Mouse (Mus musculus): ENCODE measurements around the gene Pik3r5. TPM values are rescaled to one million over a fixed set of nuclear protein-coding genes. Genes with fewer than 3 reads are reported as not detected.

Pik3r5 gene
- total RNA-seq (2014; rRNA removed) (1.0 and 1.4 TPM in 2 replicates), polyA plus RNA-seq (2015; fragmentation: Nextera tagmentation; extraction: Ambion mirVana) (0.23 and 0.52 TPM in 2 replicates)

- Histone ChIP-seq H3K27me3 (ENCODE audit: insufficient read depth, low read length) (peaks cover 11% of the 10 kb centered on the region), H3K36me3 (ENCODE audit: insufficient read depth, low read length) (no peaks in the 10 kb centered on the region), H3K9me3 (ENCODE audit: low read length) (no peaks in the 10 kb centered on the region), H3K27ac (ENCODE audit: low read depth, low read length) (no peak within 1 kb of the TSS), H3K4me3 (ENCODE audit: low read depth, low read length) (peak within 1 kb of the TSS; percentile 34), H3K4me1 (ENCODE audit: insufficient read depth, low read length) (no peaks in the 10 kb centered on the region), H3K9ac (replicated peaks; ENCODE audit: low read length, poor library complexity, severe bottlenecking) (0 out of 2 replicates have a peak within 1 kb of the TSS, but pooled peaks have one; percentile 15), H3K4me2 (ENCODE audit: low read depth, low read length, poor library complexity, severe bottlenecking) (peak within 1 kb of the TSS; percentile 46)
- ATAC-seq (ENCODE audit: low FRiP score): peak; percentile 73
- DNase-seq (ENCODE audit: low spot score): peak; percentile 74
- 9% methylated on average over 34 of the region's 35 CpGs for WGBS
- TF ChIP-seq CTCF (IDR thresholded peaks at IDR 0.05): peak; percentile 62
Observed at GRCm38 (mm10) chr11:68431699-68432360, at the start of gene Pik3r5. TSS of gene Pik3r5 (plus strand) at chr11:68432121.

DNA sequence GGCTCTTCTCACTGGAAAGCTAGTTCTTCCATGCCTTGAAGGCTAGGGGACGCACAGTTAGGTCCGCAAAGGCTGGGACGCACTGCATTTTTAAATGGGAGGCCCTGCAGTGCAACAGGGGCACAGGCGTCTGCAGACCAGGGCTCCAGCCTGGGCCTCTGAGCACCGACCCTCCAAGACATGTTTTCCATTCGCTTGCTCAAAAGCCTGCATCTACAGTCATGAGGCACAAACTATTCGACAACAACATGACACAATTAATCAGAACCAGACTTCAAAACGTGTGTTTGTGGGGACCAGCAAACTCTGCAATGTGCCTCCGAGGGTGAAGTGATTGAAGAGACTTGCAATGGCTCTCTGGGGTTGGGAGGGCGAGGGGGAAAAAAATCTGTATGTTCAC is 48.4 kb upstream of the Pik3r5 start:
- Histone ChIP-seq H3K4me3 (ENCODE audit: low read depth, low read length) (peak overlapping the region; percentile 9; the same call in 1 of the 2 replicates), H3K27me3 (ENCODE audit: insufficient read depth, low read length) (peaks cover 38% of the 10 kb centered on the region), H3K4me2 (ENCODE audit: low read depth, low read length, poor library complexity, severe bottlenecking) (peak overlapping the region; percentile 94), H3K36me3 (ENCODE audit: insufficient read depth, low read length) (no peaks in the 10 kb centered on the region), H3K9ac (replicated peaks; ENCODE audit: low read length, poor library complexity, severe bottlenecking) (0 out of 2 replicates have a peak overlapping the region, but pooled peaks have one; percentile 19), H3K9me3 (ENCODE audit: low read length) (no peaks in the 10 kb centered on the region), H3K4me1 (ENCODE audit: insufficient read depth, low read length) (peaks cover 8% of the 10 kb centered on the region), H3K27ac (ENCODE audit: low read depth, low read length) (no peak overlapping the region)
- no peak for ATAC-seq (ENCODE audit: low FRiP score)
- WGBS: 19% methylated on average over 10 of the region's 10 CpGs
- no peak for DNase-seq (ENCODE audit: low spot score)
- no peak for TF ChIP-seq CTCF (IDR thresholded peaks at IDR 0.05)

GRCm38 (mm10) chr11:68384131-68384530 is 47.8 kb upstream of the Pik3r5 start:
- Histone ChIP-seq H3K9ac (replicated peaks; ENCODE audit: low read length, poor library complexity, severe bottlenecking) (no peak overlapping the region), H3K9me3 (ENCODE audit: low read length) (no peaks in the 10 kb centered on the region), H3K27me3 (ENCODE audit: insufficient read depth, low read length) (peaks cover 38% of the 10 kb centered on the region), H3K4me2 (ENCODE audit: low read depth, low read length, poor library complexity, severe bottlenecking) (peak overlapping the region; percentile 94), H3K4me1 (ENCODE audit: insufficient read depth, low read length) (peaks cover 8% of the 10 kb centered on the region), H3K27ac (ENCODE audit: low read depth, low read length) (no peak overlapping the region), H3K4me3 (ENCODE audit: low read depth, low read length) (peak overlapping the region; percentile 57), H3K36me3 (ENCODE audit: insufficient read depth, low read length) (no peaks in the 10 kb centered on the region)
- ATAC-seq (ENCODE audit: low FRiP score) (no peak), DNase-seq (ENCODE audit: low spot score) (no peak)
- WGBS: 6% methylated on average over 12 of the region's 12 CpGs
- no peak for TF ChIP-seq CTCF (IDR thresholded peaks at IDR 0.05)

- no peak overlapping the region for H3K27ac ChIP-seq (ENCODE audit: low read depth, low read length)
- H3K9ac ChIP-seq (replicated peaks; ENCODE audit: low read length, poor library complexity, severe bottlenecking): peak overlapping the region; percentile 46
- WGBS: 0% methylated on average over 27 of the region's 27 CpGs
- no peaks in the 10 kb centered on the region for H3K36me3 ChIP-seq (ENCODE audit: insufficient read depth, low read length)
- peak overlapping the region; percentile 94 for H3K4me2 ChIP-seq (ENCODE audit: low read depth, low read length, poor library complexity, severe bottlenecking)
- ATAC-seq (ENCODE audit: low FRiP score) (peak; percentile 24; the same call in 1 of the 2 replicates), DNase-seq (ENCODE audit: low spot score) (no peak)
- no peaks in the 10 kb centered on the region for H3K9me3 ChIP-seq (ENCODE audit: low read length)
- peak overlapping the region; percentile 57 for H3K4me3 ChIP-seq (ENCODE audit: low read depth, low read length)
- peaks cover 4% of the 10 kb centered on the region for H3K4me1 ChIP-seq (ENCODE audit: insufficient read depth, low read length)
- no peak for TF ChIP-seq CTCF (IDR thresholded peaks at IDR 0.05)
- peaks cover 38% of the 10 kb centered on the region for H3K27me3 ChIP-seq (ENCODE audit: insufficient read depth, low read length)
Observed at GRCm38 (mm10) chr11:68384592-68385020, 47.3 kb upstream of the Pik3r5 start.

- no peaks in the 10 kb centered on the region for H3K36me3 ChIP-seq (ENCODE audit: insufficient read depth, low read length)
- no peak overlapping the region for H3K27ac ChIP-seq (ENCODE audit: low read depth, low read length)
- peaks cover 4% of the 10 kb centered on the region for H3K4me1 ChIP-seq (ENCODE audit: insufficient read depth, low read length)
- peak; percentile 35 for ATAC-seq (ENCODE audit: low FRiP score)
- H3K4me2 ChIP-seq (ENCODE audit: low read depth, low read length, poor library complexity, severe bottlenecking): peak overlapping the region; percentile 94
- WGBS: under 1% methylated on average over 93 of the region's 94 CpGs
- H3K27me3 ChIP-seq (ENCODE audit: insufficient read depth, low read length): peaks cover 38% of the 10 kb centered on the region
- H3K9me3 ChIP-seq (ENCODE audit: low read length): no peaks in the 10 kb centered on the region
- DNase-seq (ENCODE audit: low spot score): peak; percentile 50
- no peak for TF ChIP-seq CTCF (IDR thresholded peaks at IDR 0.05)
- H3K4me3 ChIP-seq (ENCODE audit: low read depth, low read length): peak overlapping the region; percentile 57
- peak overlapping the region; percentile 46 for H3K9ac ChIP-seq (replicated peaks; ENCODE audit: low read length, poor library complexity, severe bottlenecking)
Observed at GRCm38 (mm10) chr11:68385021-68385821, 46.7 kb upstream of the Pik3r5 start.
